Mouse (Mus musculus) myocyte (in vitro differentiated cells): ENCODE measurements at regions not wholly inside any gene's neighbourhood (a gene's known extent, or its start where the extent isn't known, plus 50 kb on each side); places are given as distances from the start of the nearest gene placed in this dataset.

Experiments
- CEBPB ChIP-seq: IDR thresholded peaks from 2 replicates; pipeline ENCODE4 v1.6.1; 2011; ENCODE audit warnings: mild to moderate bottlenecking, moderate library complexity; ENCODE audit not compliant: poor library complexity, insufficient read depth, severe bottlenecking
- E2F4 ChIP-seq: IDR thresholded peaks from one replicate; pipeline ENCODE4 v1.6.1; 2011; ENCODE audit warnings: mild to moderate bottlenecking, control low read depth, moderate library complexity; ENCODE audit not compliant: insufficient read depth
- MAX ChIP-seq: IDR thresholded peaks from one replicate; pipeline ENCODE4 v1.6.1; 2011; ENCODE audit warnings: low read depth, mild to moderate bottlenecking, control low read depth
- MYOG ChIP-seq, 3 experiments: IDR thresholded peaks; one replicate each; pipeline ENCODE4 v1.6.1; 2011; ENCODE audit warnings: control low read depth in 2 of 3, low read depth in 2 of 3, mild to moderate bottlenecking in 2 of 3; ENCODE audit not compliant: insufficient read length in 2 of 3, control insufficient read depth in 1 of 3, insufficient read depth in 1 of 3
- POLR2A ChIP-seq: IDR thresholded peaks from one replicate; pipeline ENCODE4 v1.6.1; 2011; ENCODE audit warnings: low read depth, mild to moderate bottlenecking, control low read depth, moderate library complexity; ENCODE audit not compliant: insufficient read length
- POLR2AphosphoS2 ChIP-seq: IDR thresholded peaks from one replicate; pipeline ENCODE4 v1.6.1; 2011; ENCODE audit warnings: low read depth, control low read depth; ENCODE audit not compliant: insufficient read length
- SRF ChIP-seq: IDR thresholded peaks from one replicate; pipeline ENCODE4 v1.6.1; 2011; ENCODE audit warnings: low read depth; ENCODE audit not compliant: control insufficient read depth, insufficient read length
- TCF12 ChIP-seq: IDR thresholded peaks from one replicate; pipeline ENCODE4 v1.6.1; 2011; ENCODE audit warnings: mild to moderate bottlenecking, control low read depth; ENCODE audit not compliant: poor library complexity, insufficient read depth, severe bottlenecking
- USF1 ChIP-seq: IDR thresholded peaks from one replicate; pipeline ENCODE4 v1.6.1; 2011; ENCODE audit warnings: low read depth, mild to moderate bottlenecking, control low read depth, moderate library complexity

DNA sequence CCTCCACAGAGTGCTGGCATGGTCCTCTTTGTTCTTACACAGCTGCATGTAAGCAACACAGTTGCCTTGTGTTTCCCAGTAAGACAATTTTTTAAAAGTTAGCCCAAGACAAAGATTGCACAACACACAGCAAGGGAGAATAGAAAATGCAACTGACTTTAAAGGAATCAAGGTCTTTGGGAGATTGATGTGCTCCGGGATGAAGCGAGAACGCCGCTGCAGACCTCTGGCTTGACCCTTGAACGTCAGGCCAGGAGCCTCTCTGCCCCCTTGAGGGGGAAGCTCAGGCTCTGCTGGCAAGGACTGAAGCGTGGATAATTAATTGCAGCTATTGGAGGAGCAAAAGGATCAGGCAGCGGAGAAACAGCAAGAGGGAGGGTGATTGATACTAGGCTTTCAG, 336.4 kb downstream of the Tcerg1l start:
- TF ChIP-seq POLR2A, result no peak
- TF ChIP-seq CEBPB, result no peak
- TF ChIP-seq USF1, result no peak
- TF ChIP-seq TCF12, result no peak
- no peak for TF ChIP-seq SRF
- no peak for TF ChIP-seq E2F4
- TF ChIP-seq MYOG (IDR thresholded peaks at IDR 0.05; ENCODE audit: control insufficient read depth in 1 of 3, insufficient read depth in 1 of 3, insufficient read length in 2 of 3, low read depth in 2 of 3), result no peak
- no peak for TF ChIP-seq MAX
- TF ChIP-seq POLR2AphosphoS2, result no peak
